Mouse (Mus musculus) neural tube, embryonic 12.5 days (tissue): Measurements from ENCODE around the gene Arl6ip5. TPM values are rescaled to one million over a fixed set of nuclear protein-coding genes. Genes with fewer than 3 reads are reported as not detected.

Experiments
- ATAC-seq: fragments of 200-750 bp; cut with Nextera tagmentation; 2 replicates; pipeline ENCODE4 v1.8.0; 2017; ENCODE audit warnings: low read depth, mild to moderate bottlenecking, moderate TSS enrichment, moderate library complexity; ENCODE audit not compliant: low FRiP score
- H3K27ac ChIP-seq: fragments of 300-500 bp; sonication (generic); 2 replicates; pipeline ENCODE4 v1.5.1; 2016
- H3K27me3 ChIP-seq: fragments of 300-500 bp; sonication (generic); replicated peaks from 2 replicates; pipeline ENCODE4 v1.6.1; 2016; ENCODE audit warnings: mild to moderate bottlenecking
- H3K36me3 ChIP-seq: fragments of 300-500 bp; sonication (generic); 2 replicates; pipeline ENCODE4 v1.6.1; 2016; ENCODE audit warnings: mild to moderate bottlenecking
- H3K4me1 ChIP-seq: fragments of 300-500 bp; sonication (generic); 2 replicates; pipeline ENCODE4 v1.6.1; 2016
- H3K4me2 ChIP-seq: fragments of 300-500 bp; sonication (generic); replicated peaks from 2 replicates; pipeline ENCODE4 v1.6.1; 2016; ENCODE audit warnings: mild to moderate bottlenecking
- H3K4me3 ChIP-seq: fragments of 300-500 bp; sonication (generic); 2 replicates; pipeline ENCODE4 v1.5.1; 2016
- H3K9ac ChIP-seq: fragments of 300-500 bp; sonication (generic); 2 replicates; pipeline ENCODE4 v1.6.1; 2016; ENCODE audit warnings: mild to moderate bottlenecking
- H3K9me3 ChIP-seq: fragments of 300-500 bp; sonication (generic); 2 replicates; pipeline ENCODE4 v1.6.1; 2016; ENCODE audit warnings: mild to moderate bottlenecking
- WGBS: fragments of 180-500 bp; shearing (Covaris S2); methylation state at CpG from one replicate; pipeline ENCODE4 v1.1.7; 2016; 5-methylcytosine and 5-hydroxymethylcytosine counted together
- polyA plus RNA-seq: library from polyadenylated mRNA; unstranded; fragments of >200 nt; fragmentation: Nextera tagmentation; extraction: Ambion mirVana; gene quantifications from 2 replicates; pipeline ENCODE4 v1.2.1, GENCODE M21; 2016

Gene Arl6ip5
- polyA plus RNA-seq, 1 experiment from 2014 or later = 81.3 TPM

GRCm38 (mm10) chr6:97209201-97209600 is 1.3 kb upstream of the Arl6ip5 start:
- WGBS = 52% methylated on average over 3 of the region's 3 CpGs
- H3K4me3 ChIP-seq = no peak overlapping the region
- no peak overlapping the region for H3K4me2 ChIP-seq
- no peak for ATAC-seq
- H3K27ac ChIP-seq = no peak overlapping the region
- no peaks in the 10 kb centered on the region for H3K27me3 ChIP-seq
- no peaks in the 10 kb centered on the region for H3K9me3 ChIP-seq
- peaks cover 19% of the 10 kb centered on the region for H3K4me1 ChIP-seq
- H3K36me3 ChIP-seq = no peaks in the 10 kb centered on the region
- no peak overlapping the region for H3K9ac ChIP-seq

DNA sequence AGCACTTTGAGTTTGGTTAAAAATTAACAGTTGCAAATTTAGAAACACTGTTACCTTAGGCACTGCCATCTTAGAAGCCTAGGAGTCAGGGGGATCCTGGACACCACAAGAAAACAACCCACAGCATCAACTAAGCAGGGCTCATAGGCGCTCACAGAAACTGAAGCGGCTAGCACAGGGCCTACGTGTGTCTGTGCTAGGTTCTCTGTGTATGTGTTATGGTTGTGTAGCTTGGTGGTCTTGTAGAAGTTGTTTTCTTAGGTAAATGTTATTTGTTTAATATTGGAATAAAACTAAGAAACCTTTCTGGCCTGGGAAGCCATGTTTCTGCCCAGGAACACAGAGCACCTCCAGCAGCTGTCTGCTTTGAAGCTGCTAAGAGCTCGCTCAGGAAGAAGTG is 738 bp upstream of the Arl6ip5 start:
- H3K36me3 ChIP-seq = peaks cover 3% of the 10 kb centered on the region; the same call in 1 of the 2 replicates
- H3K9me3 ChIP-seq = no peaks in the 10 kb centered on the region
- ATAC-seq = no peak
- H3K4me1 ChIP-seq = peaks cover 15% of the 10 kb centered on the region
- no peak overlapping the region for H3K27ac ChIP-seq
- H3K9ac ChIP-seq = no peak overlapping the region
- H3K4me2 ChIP-seq = no peak overlapping the region
- no peak overlapping the region for H3K4me3 ChIP-seq
- WGBS = 83% methylated on average over 4 of the region's 4 CpGs
- no peaks in the 10 kb centered on the region for H3K27me3 ChIP-seq

- Histone ChIP-seq H3K36me3 (peaks cover 8% of the 10 kb centered on the region), H3K9ac (peak overlapping the region; percentile 59), H3K27me3 (no peaks in the 10 kb centered on the region), H3K27ac (no peak overlapping the region), H3K4me2 (peak overlapping the region; percentile 70), H3K9me3 (no peaks in the 10 kb centered on the region), H3K4me3 (peak overlapping the region; percentile 52), H3K4me1 (peaks cover 15% of the 10 kb centered on the region)
- WGBS = 5% methylated on average over 22 of the region's 22 CpGs
- peak; percentile 67 for ATAC-seq
Measured at GRCm38 (mm10) chr6:97210962-97211601, 593 bp downstream of the Arl6ip5 start.

DNA sequence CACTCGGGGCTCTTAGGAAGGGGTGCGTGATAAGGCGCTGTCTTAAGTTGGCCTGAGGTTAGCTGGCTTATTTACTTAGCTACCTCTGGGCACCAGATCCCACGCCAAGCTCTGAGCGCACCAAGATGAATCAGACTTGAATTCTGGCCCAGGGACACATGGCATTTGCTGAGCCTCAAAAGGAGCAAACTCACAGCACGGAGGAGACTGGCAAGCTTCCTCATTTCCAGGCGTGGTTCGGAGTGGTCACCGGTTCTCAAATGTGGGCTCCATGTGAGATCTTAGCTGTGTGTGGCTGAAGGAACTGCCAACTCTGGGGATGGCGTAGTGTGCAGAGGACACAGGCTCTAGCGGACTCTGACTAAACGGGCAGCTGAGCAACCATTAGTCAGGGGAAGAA is 1.5 kb downstream of the Arl6ip5 start:
- Histone ChIP-seq H3K4me2 (peak overlapping the region; percentile 70), H3K36me3 (peaks cover 8% of the 10 kb centered on the region), H3K4me1 (peaks cover 15% of the 10 kb centered on the region), H3K4me3 (no peak overlapping the region), H3K27ac (no peak overlapping the region), H3K9me3 (no peaks in the 10 kb centered on the region), H3K27me3 (no peaks in the 10 kb centered on the region), H3K9ac (peak overlapping the region; percentile 59; the same call in 1 of the 2 replicates)
- 79% methylated on average over 12 of the region's 12 CpGs for WGBS
- ATAC-seq = no peak

DNA sequence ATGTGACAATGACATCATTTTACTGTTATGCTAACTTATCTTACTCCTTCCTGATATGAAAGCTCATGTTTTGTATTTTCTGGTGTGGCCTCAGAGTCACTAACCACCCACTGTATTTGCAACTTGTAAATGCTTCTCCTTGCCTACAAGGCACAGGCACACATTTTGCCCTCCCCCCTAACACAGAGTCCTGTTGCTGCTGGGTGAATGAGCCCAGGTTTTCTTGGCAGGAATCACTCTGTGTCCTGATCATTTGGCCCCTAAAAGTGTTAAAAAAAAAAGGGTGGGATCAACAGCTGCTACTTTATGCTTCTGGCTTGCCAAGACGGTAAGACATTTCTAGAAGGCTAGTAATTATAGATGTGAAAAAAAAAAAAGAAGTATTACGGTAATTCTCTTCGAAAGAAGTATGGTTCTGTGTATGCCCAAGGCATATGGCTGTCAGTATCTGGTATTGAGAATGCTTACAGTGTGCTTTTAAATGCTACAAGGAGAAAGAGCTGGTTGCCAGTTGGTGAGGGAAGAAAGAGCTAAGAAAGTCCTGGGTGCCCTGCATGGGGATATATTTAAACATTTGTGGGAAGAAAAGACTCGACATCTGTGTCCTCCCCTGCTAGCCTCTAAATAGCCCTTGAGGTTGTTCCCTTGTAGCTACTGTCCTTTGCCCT is 5.8 kb downstream of the Arl6ip5 start:
- no peak overlapping the region for H3K27ac ChIP-seq
- H3K9ac ChIP-seq = no peak overlapping the region
- no peaks in the 10 kb centered on the region for H3K9me3 ChIP-seq
- no peak for ATAC-seq
- H3K4me2 ChIP-seq = no peak overlapping the region
- H3K36me3 ChIP-seq = peaks cover 8% of the 10 kb centered on the region
- H3K4me3 ChIP-seq = no peak overlapping the region
- H3K27me3 ChIP-seq = no peaks in the 10 kb centered on the region
- peaks cover 9% of the 10 kb centered on the region for H3K4me1 ChIP-seq
- WGBS = 83% methylated on average over 4 of the region's 4 CpGs

DNA sequence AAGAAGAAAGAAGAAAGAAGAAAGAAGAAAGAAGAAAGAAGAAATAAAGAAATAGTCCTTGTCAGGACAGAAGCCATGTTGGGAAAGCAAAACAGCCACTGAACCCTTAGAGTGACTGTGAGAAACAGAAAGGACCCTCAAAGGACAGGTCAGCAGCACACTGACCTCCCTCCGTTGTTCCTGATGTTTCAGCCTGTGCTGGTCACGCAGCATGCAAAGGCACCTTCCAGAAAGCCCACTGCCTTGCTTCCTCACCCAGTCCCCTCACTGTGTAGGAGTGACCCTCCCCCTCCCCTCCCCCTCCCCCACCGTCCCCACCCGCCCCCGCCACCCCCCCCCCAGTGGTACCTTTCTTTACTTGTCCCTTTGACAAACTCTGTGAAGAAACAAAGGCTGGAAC is 10.2 kb downstream of the Arl6ip5 start:
- Histone ChIP-seq H3K27me3 (no peaks in the 10 kb centered on the region), H3K4me1 (peaks cover 6% of the 10 kb centered on the region; the same call in 1 of the 2 replicates), H3K9ac (no peak overlapping the region), H3K4me3 (no peak overlapping the region), H3K27ac (no peak overlapping the region), H3K9me3 (no peaks in the 10 kb centered on the region), H3K36me3 (no peaks in the 10 kb centered on the region), H3K4me2 (no peak overlapping the region)
- no peak for ATAC-seq
- WGBS = 61% methylated on average over 5 of the region's 5 CpGs

DNA sequence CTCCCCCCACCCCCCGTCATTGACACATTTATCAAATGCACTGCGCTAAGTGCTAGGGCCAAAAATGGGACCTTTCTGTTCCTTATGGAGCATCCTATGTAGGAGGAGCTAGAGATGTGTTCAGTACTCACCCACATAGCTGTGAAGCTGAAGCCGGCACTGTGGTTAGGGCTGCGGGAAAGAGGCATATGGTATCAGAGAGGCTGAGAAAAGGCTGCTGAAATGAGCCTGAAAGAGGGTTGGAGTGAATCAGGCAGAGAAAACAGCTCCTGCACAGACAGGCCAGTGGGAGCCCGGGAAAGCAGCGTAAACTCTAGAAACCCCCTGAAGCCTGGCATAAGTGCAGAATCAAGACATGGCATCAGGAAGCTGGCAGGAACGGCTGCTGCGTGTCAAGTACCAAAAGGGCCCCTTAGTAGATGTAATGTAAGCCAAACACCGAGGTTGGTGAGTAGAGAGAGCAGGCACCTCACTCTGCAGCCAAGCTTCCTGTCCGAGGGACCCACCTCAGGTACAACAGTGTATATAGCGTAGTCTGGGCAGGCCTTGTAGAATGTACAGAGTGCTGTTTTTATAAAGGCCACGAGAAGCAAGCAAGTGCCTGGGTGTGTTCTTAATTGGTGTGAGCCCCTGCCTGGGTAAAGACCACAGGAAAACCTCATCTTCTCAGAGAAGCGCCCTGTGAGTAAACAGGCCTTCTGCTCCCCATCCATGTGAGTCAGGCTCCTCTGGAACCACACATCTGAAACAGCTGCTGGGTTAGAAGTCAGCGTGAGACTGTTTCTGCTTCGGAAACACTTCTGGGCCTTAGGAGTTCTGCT is 10.9 kb downstream of the Arl6ip5 start:
- H3K27ac ChIP-seq = no peak overlapping the region
- WGBS = 74% methylated on average over 15 of the region's 15 CpGs
- no peak overlapping the region for H3K4me2 ChIP-seq
- H3K9me3 ChIP-seq = no peaks in the 10 kb centered on the region
- H3K4me3 ChIP-seq = no peak overlapping the region
- H3K36me3 ChIP-seq = no peaks in the 10 kb centered on the region; the same call in 1 of the 2 replicates
- peaks cover 12% of the 10 kb centered on the region for H3K4me1 ChIP-seq
- no peak for ATAC-seq
- no peak overlapping the region for H3K9ac ChIP-seq
- no peaks in the 10 kb centered on the region for H3K27me3 ChIP-seq

- H3K36me3 ChIP-seq = no peaks in the 10 kb centered on the region; the same call in 1 of the 2 replicates
- no peak overlapping the region for H3K27ac ChIP-seq
- H3K4me1 ChIP-seq = peaks cover 12% of the 10 kb centered on the region
- no peaks in the 10 kb centered on the region for H3K27me3 ChIP-seq
- no peak overlapping the region for H3K4me3 ChIP-seq
- H3K9me3 ChIP-seq = no peaks in the 10 kb centered on the region
- WGBS = 59% methylated on average over 6 of the region's 6 CpGs
- H3K4me2 ChIP-seq = no peak overlapping the region
- ATAC-seq = no peak
- H3K9ac ChIP-seq = no peak overlapping the region
Measured at GRCm38 (mm10) chr6:97222321-97222720, 11.8 kb downstream of the Arl6ip5 start.

GRCm38 (mm10) chr6:97222931-97223467 is 12.5 kb downstream of the Arl6ip5 start:
- no peak overlapping the region for H3K4me2 ChIP-seq
- ATAC-seq = no peak
- no peaks in the 10 kb centered on the region; the same call in 1 of the 2 replicates for H3K36me3 ChIP-seq
- no peak overlapping the region for H3K27ac ChIP-seq
- no peaks in the 10 kb centered on the region for H3K27me3 ChIP-seq
- H3K4me3 ChIP-seq = no peak overlapping the region
- no peaks in the 10 kb centered on the region for H3K9me3 ChIP-seq
- peaks cover 12% of the 10 kb centered on the region for H3K4me1 ChIP-seq
- WGBS = 82% methylated on average over 5 of the region's 5 CpGs
- H3K9ac ChIP-seq = no peak overlapping the region

DNA sequence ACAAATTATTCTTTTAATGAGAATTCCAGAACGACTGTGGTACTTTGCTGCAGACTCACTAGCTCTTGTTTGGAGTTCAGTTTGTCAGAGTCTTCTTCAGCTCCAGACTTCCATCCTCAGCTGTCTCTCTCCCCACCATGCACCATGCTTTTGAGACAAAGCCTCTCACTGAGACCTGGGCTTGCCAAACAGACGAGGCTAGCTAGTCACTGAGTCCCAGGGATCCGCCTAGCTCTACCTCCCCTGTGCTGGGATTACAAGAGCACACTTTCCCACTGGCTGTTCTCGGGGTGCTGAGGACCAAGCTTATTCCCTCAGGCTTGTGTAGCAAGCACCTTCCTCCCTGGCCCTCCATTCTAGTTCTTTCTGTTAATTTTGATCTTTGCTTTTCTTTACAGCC is 13.1 kb downstream of the Arl6ip5 start:
- no peak overlapping the region for H3K9ac ChIP-seq
- no peak for ATAC-seq
- H3K27ac ChIP-seq = no peak overlapping the region
- H3K4me1 ChIP-seq = peaks cover 12% of the 10 kb centered on the region
- H3K4me3 ChIP-seq = no peak overlapping the region
- no peak overlapping the region for H3K4me2 ChIP-seq
- no peaks in the 10 kb centered on the region for H3K9me3 ChIP-seq
- no peaks in the 10 kb centered on the region for H3K27me3 ChIP-seq
- H3K36me3 ChIP-seq = no peaks in the 10 kb centered on the region; the same call in 1 of the 2 replicates
- 73% methylated on average over 4 of the region's 4 CpGs for WGBS

- H3K9me3 ChIP-seq = no peaks in the 10 kb centered on the region
- no peak overlapping the region for H3K4me3 ChIP-seq
- no peak overlapping the region for H3K4me2 ChIP-seq
- peaks cover 12% of the 10 kb centered on the region for H3K4me1 ChIP-seq
- WGBS = 96% methylated on average over 8 of the region's 8 CpGs
- H3K27ac ChIP-seq = no peak overlapping the region
- ATAC-seq = no peak
- no peak overlapping the region for H3K9ac ChIP-seq
- no peaks in the 10 kb centered on the region for H3K27me3 ChIP-seq
- H3K36me3 ChIP-seq = peaks cover under 1% of the 10 kb centered on the region; the same call in 1 of the 2 replicates
Measured at GRCm38 (mm10) chr6:97224505-97224904, 14.0 kb downstream of the Arl6ip5 start.

DNA sequence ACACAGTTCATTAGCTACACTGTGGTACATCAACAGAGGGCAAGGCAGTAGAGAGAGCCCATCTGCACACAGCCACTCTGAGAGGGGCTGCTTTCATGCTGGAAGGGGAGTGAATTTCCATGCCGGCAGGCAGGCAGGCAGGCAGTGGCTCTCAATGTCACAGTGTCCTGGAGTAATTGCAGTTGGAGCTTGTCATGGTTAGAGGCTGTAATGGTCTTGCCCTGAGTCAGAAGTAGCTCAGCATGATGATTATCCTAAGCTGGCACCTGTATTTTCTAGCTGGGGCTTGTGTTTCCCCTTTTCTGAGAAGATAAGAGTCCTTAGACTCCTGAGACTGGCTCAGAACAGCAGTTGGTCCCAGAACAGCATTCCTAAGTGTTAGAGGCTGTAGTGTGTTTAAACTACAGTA is 15.6 kb downstream of the Arl6ip5 start:
- no peak for ATAC-seq
- Histone ChIP-seq H3K27me3 (no peaks in the 10 kb centered on the region), H3K27ac (no peak overlapping the region), H3K4me3 (no peak overlapping the region), H3K9me3 (no peaks in the 10 kb centered on the region), H3K4me1 (peaks cover 12% of the 10 kb centered on the region), H3K9ac (no peak overlapping the region), H3K36me3 (peaks cover 12% of the 10 kb centered on the region), H3K4me2 (no peak overlapping the region)
- 17% methylated on average over 1 of the region's 1 CpGs for WGBS
